Mouse (Mus musculus): ENCODE measurements around the gene Nacc1. TPM values are rescaled to one million over a fixed set of nuclear protein-coding genes. Genes with fewer than 3 reads are reported as not detected.

Gene Nacc1
- total RNA-seq, 2 experiments from 2014 or later = 71.3 to 77.8 TPM

Other genes starting within 250 kb of the Nacc1 start
- gene Ier2, start 25.0 kb downstream of the Nacc1 start, total RNA-seq (2021) = 10 to 100 TPM; 20.7 to 24.6 TPM
- 10 to 100 TPM; 66.3 to 79.0 TPM for gene Trmt1, start 1.6 kb downstream of the Nacc1 start, total RNA-seq (2021)
- 1 to 10 TPM; 2.7 to 2.8 TPM for gene Lyl1, start 13.6 kb upstream of the Nacc1 start, total RNA-seq (2021)
- gene G430095P16Rik, start 35.1 kb upstream of the Nacc1 start, total RNA-seq (2021) = under 1 TPM; 0.45 to 0.76 TPM
- gene Nfix, start 112.5 kb upstream of the Nacc1 start, total RNA-seq (2021) = 100 to 1,000 TPM in 1 of 2 experiments, 10 to 100 TPM in 1; 92.2 to 127 TPM
- gene Dand5, start 135.0 kb upstream of the Nacc1 start, total RNA-seq (2021) = 10 to 100 TPM; 10.6 to 10.8 TPM
- gene Gadd45gip1, start 143.7 kb upstream of the Nacc1 start, total RNA-seq (2021) = 10 to 100 TPM; 62.0 to 71.1 TPM
- gene Rad23a, start 152.8 kb upstream of the Nacc1 start, total RNA-seq (2021) = 100 to 1,000 TPM; 109 to 113 TPM
- 100 to 1,000 TPM; 606 to 686 TPM for gene Calr, start 159.1 kb upstream of the Nacc1 start, total RNA-seq (2021)
- 10 to 100 TPM; 58.8 to 69.6 TPM for gene Farsa, start 169.1 kb upstream of the Nacc1 start, total RNA-seq (2021)
- 1 to 10 TPM; 6.9 to 9.4 TPM for gene Syce2, start 184.2 kb upstream of the Nacc1 start, total RNA-seq (2021)
- 10 to 100 TPM; 52.4 to 56.5 TPM for gene Gcdh, start 206.1 kb upstream of the Nacc1 start, total RNA-seq (2021)
- gene Klf1, start 214.1 kb upstream of the Nacc1 start, total RNA-seq (2021) = not detected
- gene Dnase2a, start 220.7 kb upstream of the Nacc1 start, total RNA-seq (2021) = 10 to 100 TPM; 11.2 to 12.5 TPM
- gene Mast1, start 249.5 kb upstream of the Nacc1 start, total RNA-seq (2021) = 1 to 10 TPM; 2.1 to 3.1 TPM

Data from adrenal gland, adult 18-20 months (tissue).